Mouse (Mus musculus) subcutaneous adipose tissue, adult 2 months (tissue): ENCODE measurements around the gene Gabra2. TPM values are rescaled to one million over a fixed set of nuclear protein-coding genes. Genes with fewer than 3 reads are reported as not detected.

Source experiments
- polyA plus RNA-seq: library from polyadenylated mRNA; depleted of rRNA; stranded (reverse); fragments of >200 nt; gene quantifications from 2 replicates; pipeline ENCODE4 v1.2.3, GENCODE M21; 2012; ENCODE audit warnings: low replicate concordance; rRNA removed

Gene Gabra2
- polyA plus RNA-seq: 0.03 and 0.17 TPM in 2 replicates

GRCm38 (mm10) chr5:71095725-71096607 is at the start of gene Gabra2:
TSS of gene Gabra2 (minus strand) at chr5:71095849.

